Comparison of ENCODE assay signal across 33 mouse cellular contexts in the genomic region with DNA sequence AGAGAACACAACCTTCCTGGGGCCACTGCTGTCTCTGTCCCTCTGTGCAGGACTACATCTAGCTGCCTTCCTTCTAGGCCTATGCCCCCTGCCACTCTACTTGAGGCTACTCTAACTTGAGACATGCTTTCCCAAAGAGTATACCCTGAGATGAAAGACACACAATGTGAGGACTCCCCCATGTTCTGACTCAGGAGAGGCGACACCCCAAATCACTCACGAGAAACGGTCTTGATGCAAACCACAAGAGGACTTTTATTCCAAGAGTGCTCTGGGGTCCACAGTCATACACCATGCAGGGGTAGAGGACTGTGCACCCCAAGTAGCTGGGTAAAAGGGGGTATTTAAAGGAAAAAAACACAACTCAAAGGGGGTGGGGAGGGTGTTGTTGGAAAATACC.
"Had no signal": no experiment of that assay in that cellular context is flagged by ENCODE, and none has a peak within 500 bp of the region (broad histone marks: within the 10 kb centered on the region; RNA-seq: fewer than 3 reads in every experiment).

No protein-coding gene starts in this region.

- H3K9ac ChIP-seq: heart, embryonic 12.5 days; heart, embryonic 13.5 days; heart, embryonic 15.5 days; hindbrain, embryonic 12.5 days; hindbrain, embryonic 13.5 days; hindbrain, embryonic 14.5 days; hindbrain, embryonic 15.5 days; intestine, embryonic 15.5 days; kidney, embryonic 15.5 days had no signal

- H3K9me3 ChIP-seq: heart, embryonic 10.5 days; heart, embryonic 15.5 days; hindbrain, embryonic 15.5 days; intestine, embryonic 15.5 days had no signal

- H3K36me3 ChIP-seq: heart, embryonic 10.5 days; heart, embryonic 12.5 days; heart, embryonic 13.5 days; heart, embryonic 15.5 days; hindbrain, embryonic 10.5 days; hindbrain, embryonic 12.5 days; hindbrain, embryonic 13.5 days; hindbrain, embryonic 15.5 days; intestine, embryonic 15.5 days; kidney, embryonic 15.5 days had no signal

- H3K27ac ChIP-seq: heart, embryonic 10.5 days; heart, embryonic 13.5 days; heart, embryonic 15.5 days; hindbrain, embryonic 10.5 days; hindbrain, embryonic 12.5 days; hindbrain, embryonic 13.5 days; hindbrain, embryonic 14.5 days; hindbrain, embryonic 15.5 days; hindbrain, postnatal 0 days; intestine, embryonic 15.5 days; kidney, embryonic 15.5 days; kidney, postnatal 0 days; layer of hippocampus, adult 2 months; left cerebral cortex, adult 2 months had no signal

- H3K4me3 ChIP-seq: heart, embryonic 10.5 days; heart, embryonic 12.5 days; heart, embryonic 13.5 days; heart, embryonic 15.5 days; hindbrain, embryonic 10.5 days; hindbrain, embryonic 12.5 days; hindbrain, embryonic 13.5 days; hindbrain, embryonic 15.5 days; intestine, embryonic 15.5 days; kidney, embryonic 15.5 days; layer of hippocampus, adult 2 months; left cerebral cortex, adult 2 months had no signal

- H3K4me1 ChIP-seq: heart, embryonic 10.5 days; heart, embryonic 12.5 days; heart, embryonic 13.5 days; heart, embryonic 15.5 days; hindbrain, embryonic 10.5 days; hindbrain, embryonic 12.5 days; hindbrain, embryonic 13.5 days; hindbrain, embryonic 15.5 days; intestine, embryonic 15.5 days; kidney, embryonic 15.5 days had no signal

- ATAC-seq: hindbrain, embryonic 16.5 days; hindbrain, postnatal 0 days; inflammation-experienced regulatory T-cells, adult 6 months; intestine, embryonic 15.5 days; intestine, embryonic 16.5 days; intestine, postnatal 0 days had no signal

- DNase-seq: heart, postnatal 10 days; heart, postnatal 14 days; heart, postnatal 36 days; kidney, adult 11 months; kidney, adult 2 months; kidney, adult 8-10 months; kidney, adult 9 months; kidney, postnatal 10 days; kidney, postnatal 14 days; kidney, postnatal 25 days; kidney, postnatal 36 days; layer of hippocampus, adult 9-11 months; layer of hippocampus, postnatal 36 days had no signal

- H3K4me2 ChIP-seq: heart, embryonic 11.5 days; heart, embryonic 12.5 days; heart, embryonic 13.5 days; heart, embryonic 15.5 days; hindbrain, embryonic 12.5 days; hindbrain, embryonic 13.5 days; hindbrain, embryonic 14.5 days; hindbrain, embryonic 15.5 days; intestine, embryonic 15.5 days; kidney, embryonic 15.5 days had no signal

- H3K27me3 ChIP-seq: heart, embryonic 12.5 days; heart, embryonic 13.5 days; heart, embryonic 15.5 days; hindbrain, embryonic 12.5 days; hindbrain, embryonic 13.5 days; hindbrain, embryonic 15.5 days; intestine, embryonic 15.5 days; kidney, embryonic 15.5 days had no signal
